Mouse (Mus musculus) lung, postnatal 0 days (tissue): Measurements from ENCODE around the gene Shisa9. TPM values are rescaled to one million over a fixed set of nuclear protein-coding genes. Genes with fewer than 3 reads are reported as not detected.

Source experiments
- ATAC-seq: fragments of 200-750 bp; cut with Nextera tagmentation; 2 replicates; pipeline ENCODE4 v1.8.0; 2017; ENCODE audit warnings: moderate library complexity
- DNase-seq: peaks from one replicate; pipeline ENCODE4 v3.0.0-alpha.2; 2016; ENCODE audit warnings: low spot score
- H3K27ac ChIP-seq: fragments of 300-500 bp; sonication (generic); 2 replicates; pipeline ENCODE4 v1.5.1; 2014; ENCODE audit warnings: antibody characterized with exemption, mild to moderate bottlenecking, low read length, mixed read lengths
- H3K27me3 ChIP-seq: fragments of 300-500 bp; sonication (generic); replicated peaks from 2 replicates; pipeline ENCODE4 v1.6.1; 2014; ENCODE audit warnings: low read length, mixed read lengths; ENCODE audit not compliant: insufficient read depth
- H3K36me3 ChIP-seq: fragments of 300-500 bp; sonication (generic); 2 replicates; pipeline ENCODE4 v1.6.1; 2014; ENCODE audit warnings: low read length, mixed read lengths; ENCODE audit not compliant: insufficient read depth
- H3K4me1 ChIP-seq: fragments of 300-500 bp; sonication (generic); 2 replicates; pipeline ENCODE4 v1.6.1; 2014; ENCODE audit warnings: antibody characterized with exemption, low read depth, low read length, mixed read lengths; ENCODE audit not compliant: insufficient read depth
- H3K4me2 ChIP-seq: fragments of 300-500 bp; sonication (generic); replicated peaks from 2 replicates; pipeline ENCODE4 v1.6.1; 2014; ENCODE audit warnings: low read depth, mild to moderate bottlenecking, low read length, moderate library complexity, mixed read lengths
- H3K4me3 ChIP-seq: fragments of 300-500 bp; sonication (generic); 2 replicates; pipeline ENCODE4 v1.5.1; 2014; ENCODE audit warnings: low read depth, low read length
- H3K9ac ChIP-seq: fragments of 300-500 bp; sonication (generic); replicated peaks from 2 replicates; pipeline ENCODE4 v1.6.1; 2014; ENCODE audit warnings: low read depth, mild to moderate bottlenecking
- H3K9me3 ChIP-seq: fragments of 300-500 bp; sonication (generic); 2 replicates; pipeline ENCODE4 v1.6.1; 2016; ENCODE audit warnings: low read length, mixed read lengths
- CTCF ChIP-seq: IDR thresholded peaks from 2 replicates; pipeline ENCODE4 v1.5.1; 2016; ENCODE audit warnings: antibody characterized with exemption, mild to moderate bottlenecking
- EP300 ChIP-seq: IDR thresholded peaks from 2 replicates; pipeline ENCODE4 v1.6.1; 2016; ENCODE audit warnings: antibody characterized with exemption, mild to moderate bottlenecking, control low read depth
- WGBS: fragments of 180-500 bp; shearing (Covaris S2); extraction: QIAGEN DNeasy Blood & Tissue Kit; methylation state at CpG from one replicate; pipeline ENCODE4 v1.1.7; 2014; 5-methylcytosine and 5-hydroxymethylcytosine counted together
- polyA plus RNA-seq: library from polyadenylated mRNA; unstranded; fragments of >200 nt; fragmentation: Nextera tagmentation; extraction: Ambion mirVana; gene quantifications from 2 replicates; pipeline ENCODE4 v1.2.1, GENCODE M21; 2015

Shisa9 gene
- polyA plus RNA-seq, 1 experiment from 2014 or later: 1.5 TPM

GRCm38 (mm10) chr16:12300523-12300922 is 316.6 kb downstream of the Shisa9 start:
- H3K27ac ChIP-seq: no peak overlapping the region
- no peak overlapping the region for H3K4me3 ChIP-seq
- no peaks in the 10 kb centered on the region for H3K27me3 ChIP-seq
- DNase-seq (peak; percentile 40), ATAC-seq (no peak)
- H3K9ac ChIP-seq: no peak overlapping the region
- 40% methylated on average over 5 of the region's 5 CpGs for WGBS
- no peak overlapping the region for H3K4me2 ChIP-seq
- no peak for TF ChIP-seq CTCF
- TF ChIP-seq EP300: no peak
- H3K36me3 ChIP-seq: no peaks in the 10 kb centered on the region
- no peaks in the 10 kb centered on the region for H3K4me1 ChIP-seq
- H3K9me3 ChIP-seq: no peaks in the 10 kb centered on the region

DNA sequence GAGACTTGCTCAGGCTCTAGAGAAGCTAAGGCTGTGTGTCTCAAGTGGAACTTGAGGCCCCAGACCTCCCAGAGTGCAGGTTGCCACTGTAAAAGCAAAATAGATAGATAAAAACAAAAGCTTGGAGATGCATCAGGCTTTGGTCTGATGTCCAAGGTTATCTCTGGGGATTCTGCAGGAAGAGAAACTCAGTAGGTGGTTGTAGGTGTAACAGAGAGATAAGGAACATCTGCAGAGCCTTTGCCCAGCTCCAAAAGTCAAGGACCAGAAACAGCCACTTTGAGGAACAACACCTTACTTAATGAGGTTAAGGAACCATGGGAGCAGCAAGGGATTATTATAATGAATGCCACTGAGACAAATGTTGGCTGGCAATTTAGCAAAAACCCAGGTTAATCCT is 319.5 kb downstream of the Shisa9 start:
- DNase-seq: no peak
- H3K36me3 ChIP-seq: no peaks in the 10 kb centered on the region
- TF ChIP-seq CTCF (no peak), EP300 (no peak)
- no peak overlapping the region for H3K9ac ChIP-seq
- H3K4me1 ChIP-seq: no peaks in the 10 kb centered on the region
- no peaks in the 10 kb centered on the region for H3K27me3 ChIP-seq
- H3K4me2 ChIP-seq: no peak overlapping the region
- H3K27ac ChIP-seq: no peak overlapping the region
- H3K9me3 ChIP-seq: no peaks in the 10 kb centered on the region
- no peak overlapping the region for H3K4me3 ChIP-seq
- no peak for ATAC-seq

- no peak overlapping the region for H3K27ac ChIP-seq
- TF ChIP-seq CTCF: no peak
- no peak for TF ChIP-seq EP300
- DNase-seq (no peak), ATAC-seq (no peak)
- no peak overlapping the region for H3K9ac ChIP-seq
- 50% methylated on average over 3 of the region's 3 CpGs for WGBS
- no peaks in the 10 kb centered on the region for H3K9me3 ChIP-seq
- H3K4me1 ChIP-seq: no peaks in the 10 kb centered on the region
- no peak overlapping the region for H3K4me2 ChIP-seq
- H3K27me3 ChIP-seq: no peaks in the 10 kb centered on the region
- no peak overlapping the region for H3K4me3 ChIP-seq
- no peaks in the 10 kb centered on the region for H3K36me3 ChIP-seq
Measured at GRCm38 (mm10) chr16:12307318-12307965, 323.5 kb downstream of the Shisa9 start.

GRCm38 (mm10) chr16:12309826-12310225 is 325.9 kb downstream of the Shisa9 start:
- H3K36me3 ChIP-seq: no peaks in the 10 kb centered on the region
- no peak overlapping the region for H3K27ac ChIP-seq
- DNase-seq (no peak), ATAC-seq (no peak)
- no peak overlapping the region for H3K4me2 ChIP-seq
- no peaks in the 10 kb centered on the region for H3K4me1 ChIP-seq
- H3K9ac ChIP-seq: no peak overlapping the region
- no peaks in the 10 kb centered on the region for H3K9me3 ChIP-seq
- H3K27me3 ChIP-seq: no peaks in the 10 kb centered on the region
- no peak overlapping the region for H3K4me3 ChIP-seq
- TF ChIP-seq CTCF (no peak), EP300 (no peak)

GRCm38 (mm10) chr16:12315627-12316026 is 331.7 kb downstream of the Shisa9 start:
- no peaks in the 10 kb centered on the region for H3K9me3 ChIP-seq
- no peaks in the 10 kb centered on the region for H3K4me1 ChIP-seq
- no peak overlapping the region for H3K9ac ChIP-seq
- no peak overlapping the region for H3K27ac ChIP-seq
- no peaks in the 10 kb centered on the region for H3K36me3 ChIP-seq
- no peaks in the 10 kb centered on the region for H3K27me3 ChIP-seq
- no peak overlapping the region for H3K4me2 ChIP-seq
- TF ChIP-seq CTCF (no peak), EP300 (no peak)
- DNase-seq: no peak
- no peak overlapping the region for H3K4me3 ChIP-seq
- no peak for ATAC-seq

Other genes starting within 250 kb of the Shisa9 start
- gene Cpped1, start 74.7 kb upstream of the Shisa9 start, polyA plus RNA-seq: 15.7 and 16.1 TPM in 2 replicates